Mouse (Mus musculus) gastrocnemius, adult 18-20 months (tissue): ENCODE data around the gene 1700011L22Rik. TPM values are rescaled to one million over a fixed set of nuclear protein-coding genes. Genes with fewer than 3 reads are reported as not detected.
A peak's percentile ranks its signal among the peaks of the same experiment; 100 is the strongest.

Source experiments
- DNase-seq: peaks from one replicate; pipeline ENCODE4 v3.0.0; 2021; ENCODE audit warnings: low spot score
- long read RNA-seq, 2 experiments: library from polyadenylated mRNA; stranded (forward); transcript quantifications; one replicate each; pipeline ENCODE4 v2.0.0; 2021
- total RNA-seq, 2 experiments: library from RNA; stranded (reverse); gene quantifications; 2 replicates each; pipeline ENCODE4 v1.2.3; 2021

The 1700011L22Rik gene
- total RNA-seq, result not detected
- long read RNA-seq, experiment 1, result 0 reads
- long read RNA-seq, experiment 2, result 0 reads

- no peak for DNase-seq
Observed at GRCm38 (mm10) chr8:79248470-79248869, at the start of gene 1700011L22Rik. 1700011L22Rik (minus strand) TSS chr8:79248570.

GRCm38 (mm10) chr8:79297763-79298162 lies 49.4 kb upstream of the 1700011L22Rik start:
- DNase-seq, result peak; percentile 59

- DNase-seq, result no peak
Observed at GRCm38 (mm10) chr8:79295276-79296105, 47.1 kb upstream of the 1700011L22Rik start.

- DNase-seq, result peak; percentile 96
Observed at GRCm38 (mm10) chr8:79294610-79295275, 46.4 kb upstream of the 1700011L22Rik start, which contains the start of gene Mmaa. Mmaa (minus strand) TSS chr8:79294937.

- DNase-seq, result no peak
Observed at GRCm38 (mm10) chr8:79293841-79294240, 45.5 kb upstream of the 1700011L22Rik start.

GRCm38 (mm10) chr8:79292712-79293264 lies 44.4 kb upstream of the 1700011L22Rik start:
- DNase-seq, result no peak

GRCm38 (mm10) chr8:79289592-79289991 lies 41.2 kb upstream of the 1700011L22Rik start:
- no peak for DNase-seq

GRCm38 (mm10) chr8:79288681-79289080 lies 40.3 kb upstream of the 1700011L22Rik start:
- DNase-seq, result no peak

GRCm38 (mm10) chr8:79288250-79288649 lies 39.9 kb upstream of the 1700011L22Rik start:
- DNase-seq, result no peak

GRCm38 (mm10) chr8:79286424-79286823 lies 38.1 kb upstream of the 1700011L22Rik start:
- no peak for DNase-seq

- DNase-seq, result no peak
Observed at GRCm38 (mm10) chr8:79284626-79285025, 36.3 kb upstream of the 1700011L22Rik start.

- no peak for DNase-seq
Observed at GRCm38 (mm10) chr8:79281376-79281890, 33.1 kb upstream of the 1700011L22Rik start.

- no peak for DNase-seq
Observed at GRCm38 (mm10) chr8:79277264-79277870, 29.0 kb upstream of the 1700011L22Rik start.

- DNase-seq, result no peak
Observed at GRCm38 (mm10) chr8:79274940-79275339, 26.6 kb upstream of the 1700011L22Rik start.

- peak; percentile 9 for DNase-seq
Observed at GRCm38 (mm10) chr8:79273776-79274175, 25.4 kb upstream of the 1700011L22Rik start.

- no peak for DNase-seq
Observed at GRCm38 (mm10) chr8:79272676-79273075, 24.3 kb upstream of the 1700011L22Rik start.

GRCm38 (mm10) chr8:79268921-79269320 lies 20.6 kb upstream of the 1700011L22Rik start:
- no peak for DNase-seq

GRCm38 (mm10) chr8:79261920-79262319 lies 13.6 kb upstream of the 1700011L22Rik start:
- no peak for DNase-seq

- no peak for DNase-seq
Observed at GRCm38 (mm10) chr8:79256076-79256705, 7.8 kb upstream of the 1700011L22Rik start.

GRCm38 (mm10) chr8:79253742-79254141 lies 5.4 kb upstream of the 1700011L22Rik start:
- DNase-seq, result peak; percentile 8

- no peak for DNase-seq
Observed at GRCm38 (mm10) chr8:79243422-79243821, 4.9 kb downstream of the 1700011L22Rik start.
